Mouse (Mus musculus): ENCODE measurements around the gene Espnl. TPM values are rescaled to one million over a fixed set of nuclear protein-coding genes. Genes with fewer than 3 reads are reported as not detected.

Espnl gene
- polyA plus RNA-seq, 1 experiment = 0.10 TPM

DNA sequence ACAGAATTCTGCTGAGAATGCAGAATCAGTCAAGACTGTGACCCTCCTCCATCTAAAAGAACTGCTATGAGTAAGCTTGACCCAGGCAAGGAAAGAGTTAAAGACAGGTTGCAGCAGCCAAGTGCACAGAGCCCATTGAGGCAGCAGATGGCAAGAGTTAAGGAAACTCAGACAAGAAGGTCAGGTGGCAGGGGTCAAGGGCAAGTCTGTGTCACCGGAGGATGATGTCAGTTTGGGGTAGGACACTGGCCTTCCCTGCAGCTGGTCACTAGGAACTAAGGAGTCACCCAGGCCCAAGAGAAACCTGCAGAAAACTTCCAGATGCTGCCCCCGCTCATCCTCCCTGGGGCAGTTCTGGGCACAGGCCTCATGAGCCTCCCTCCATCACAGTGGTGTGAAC is 2.8 kb downstream of the Espnl start:
- TF ChIP-seq CTCF (IDR thresholded peaks at IDR 0.05; ENCODE audit: borderline replicate concordance, extremely low read depth, insufficient read depth, insufficient read length) = no peak
- TF ChIP-seq POLR2A (IDR thresholded peaks at IDR 0.05; ENCODE audit: borderline replicate concordance, extremely low read depth, insufficient read depth, insufficient read length, poor library complexity, severe bottlenecking) = no peak

DNA sequence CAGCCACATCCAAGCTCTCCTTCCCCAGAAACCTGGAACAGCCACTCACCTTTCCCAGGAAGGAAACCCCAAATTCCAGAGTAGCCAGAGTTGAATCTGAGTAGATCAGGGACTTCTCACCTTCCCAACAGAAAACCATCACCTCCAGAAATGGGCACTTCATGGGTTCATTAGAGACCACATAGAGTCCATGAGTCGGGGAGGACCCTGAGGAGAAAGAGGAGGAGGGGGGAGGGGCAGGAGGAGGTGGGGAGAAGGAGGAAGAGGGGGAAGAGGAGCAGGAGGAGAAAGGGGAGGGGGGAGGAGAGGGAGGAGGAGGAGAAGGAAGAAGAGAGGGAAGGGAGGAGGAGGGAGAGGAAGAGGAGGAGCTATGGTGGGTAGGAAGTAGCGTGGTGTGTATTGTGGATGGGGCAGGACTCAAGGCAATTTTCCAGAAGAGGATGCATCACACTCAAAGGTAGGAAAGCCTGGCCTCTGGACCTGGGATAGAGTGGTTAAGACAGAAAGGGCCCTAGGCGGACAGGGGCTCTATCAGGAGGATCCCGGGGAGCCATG is 3.7 kb downstream of the Espnl start:
- DNase-seq (ENCODE audit: low read depth) = no peak
- TF ChIP-seq POLR2A (IDR thresholded peaks at IDR 0.05; ENCODE audit: borderline replicate concordance, extremely low read depth, insufficient read depth, insufficient read length, poor library complexity, severe bottlenecking) = no peak

More for the DNA sequence above, 2.8 kb downstream of the Espnl start:
- DNase-seq (ENCODE audit: low read depth) = no peak

DNA sequence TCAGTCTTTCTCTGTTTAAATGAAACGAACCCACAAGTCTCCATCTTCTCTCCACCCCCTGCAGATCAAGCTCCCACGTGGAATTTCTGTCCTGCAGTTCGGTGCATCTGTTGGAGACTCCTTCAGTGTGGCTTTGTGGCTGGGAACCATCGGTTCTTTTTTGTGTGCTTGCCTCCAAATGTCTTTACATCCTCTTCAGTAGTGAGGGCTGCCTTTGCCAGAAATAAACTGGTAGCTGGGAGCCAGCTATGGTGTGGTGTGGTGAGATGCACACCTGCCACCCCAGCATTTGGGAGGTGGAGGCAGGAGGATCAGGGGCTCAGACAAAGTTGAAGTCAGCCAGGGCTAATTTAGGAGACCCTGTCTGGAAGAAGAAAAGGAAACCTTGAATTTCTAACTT is 10.2 kb downstream of the Espnl start:
- DNase-seq (ENCODE audit: low read depth) = no peak
- no peak for TF ChIP-seq POLR2A (IDR thresholded peaks at IDR 0.05; ENCODE audit: borderline replicate concordance, extremely low read depth, insufficient read depth, insufficient read length, poor library complexity, severe bottlenecking)
- no peak for TF ChIP-seq CTCF (IDR thresholded peaks at IDR 0.05; ENCODE audit: borderline replicate concordance, extremely low read depth, insufficient read depth, insufficient read length)

DNA sequence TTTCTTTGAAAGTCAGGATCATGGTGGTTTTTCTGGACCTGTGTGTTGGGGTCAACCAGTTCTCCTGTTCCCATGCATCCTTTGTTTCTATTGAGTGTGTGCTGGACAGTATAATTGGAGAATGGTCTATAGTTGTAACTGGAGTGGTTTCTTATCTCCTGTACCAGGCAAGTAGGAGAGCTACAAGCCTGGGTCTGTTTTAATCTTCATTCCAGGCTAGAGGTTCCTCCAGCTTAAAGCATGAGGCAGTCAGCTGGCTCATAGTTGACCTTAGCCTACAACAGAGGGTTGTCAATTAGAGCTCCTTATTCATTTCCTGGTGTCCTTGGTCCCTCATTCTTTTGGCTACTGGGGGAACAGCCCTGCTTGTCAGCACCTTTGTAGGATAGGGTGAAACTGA is 11.7 kb downstream of the Espnl start:
- TF ChIP-seq POLR2A (IDR thresholded peaks at IDR 0.05; ENCODE audit: borderline replicate concordance, extremely low read depth, insufficient read depth, insufficient read length, poor library complexity, severe bottlenecking) (no peak), CTCF (IDR thresholded peaks at IDR 0.05; ENCODE audit: borderline replicate concordance, extremely low read depth, insufficient read depth, insufficient read length) (no peak)
- no peak for DNase-seq (ENCODE audit: low read depth)

DNA sequence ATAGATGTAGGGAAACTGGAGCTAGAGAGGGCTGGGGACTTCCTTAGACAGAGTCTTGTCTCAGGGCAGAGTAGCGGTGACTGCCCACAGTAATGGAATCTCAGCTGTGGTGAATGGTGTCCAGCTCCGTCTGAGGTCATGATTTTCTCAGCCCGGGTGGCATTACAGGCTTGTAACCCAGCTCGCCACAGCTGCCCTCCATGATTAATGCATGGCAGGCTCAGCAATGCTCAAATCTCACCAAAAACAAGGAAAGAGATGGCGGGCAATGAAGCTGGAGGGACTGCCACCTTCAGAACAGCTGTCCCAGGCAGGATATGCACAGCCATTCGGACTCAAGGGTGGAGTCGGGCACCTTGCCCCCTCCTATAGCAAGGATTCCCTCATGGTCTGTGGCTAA is 15.5 kb downstream of the Espnl start:
- no peak for DNase-seq (ENCODE audit: low read depth)
- no peak for TF ChIP-seq POLR2A (IDR thresholded peaks at IDR 0.05; ENCODE audit: borderline replicate concordance, extremely low read depth, insufficient read depth, insufficient read length, poor library complexity, severe bottlenecking)

DNA sequence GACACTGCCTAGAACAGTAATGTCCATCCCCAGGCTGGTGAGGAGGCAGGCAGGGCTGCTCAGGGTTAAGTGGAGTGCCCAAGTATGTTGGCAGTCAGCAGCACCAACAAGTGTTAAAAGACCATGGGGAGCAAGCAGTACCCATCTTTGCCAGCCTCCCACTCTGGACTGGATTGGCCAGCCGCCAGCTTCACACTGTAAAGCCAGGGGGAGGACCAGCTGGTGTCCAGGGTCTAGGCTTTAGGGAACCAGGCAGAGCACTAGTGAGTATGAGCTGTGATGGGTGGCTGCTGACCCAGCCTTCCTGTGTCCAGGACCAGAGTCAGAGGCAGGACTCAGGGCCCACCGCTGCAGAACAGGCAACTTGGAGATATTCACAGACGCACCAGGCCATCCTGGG is 22.1 kb downstream of the Espnl start:
- no peak for TF ChIP-seq CTCF (IDR thresholded peaks at IDR 0.05; ENCODE audit: borderline replicate concordance, extremely low read depth, insufficient read depth, insufficient read length)
- TF ChIP-seq POLR2A (IDR thresholded peaks at IDR 0.05; ENCODE audit: borderline replicate concordance, extremely low read depth, insufficient read depth, insufficient read length, poor library complexity, severe bottlenecking) = no peak
- DNase-seq (ENCODE audit: low read depth) = peak; percentile 12

DNA sequence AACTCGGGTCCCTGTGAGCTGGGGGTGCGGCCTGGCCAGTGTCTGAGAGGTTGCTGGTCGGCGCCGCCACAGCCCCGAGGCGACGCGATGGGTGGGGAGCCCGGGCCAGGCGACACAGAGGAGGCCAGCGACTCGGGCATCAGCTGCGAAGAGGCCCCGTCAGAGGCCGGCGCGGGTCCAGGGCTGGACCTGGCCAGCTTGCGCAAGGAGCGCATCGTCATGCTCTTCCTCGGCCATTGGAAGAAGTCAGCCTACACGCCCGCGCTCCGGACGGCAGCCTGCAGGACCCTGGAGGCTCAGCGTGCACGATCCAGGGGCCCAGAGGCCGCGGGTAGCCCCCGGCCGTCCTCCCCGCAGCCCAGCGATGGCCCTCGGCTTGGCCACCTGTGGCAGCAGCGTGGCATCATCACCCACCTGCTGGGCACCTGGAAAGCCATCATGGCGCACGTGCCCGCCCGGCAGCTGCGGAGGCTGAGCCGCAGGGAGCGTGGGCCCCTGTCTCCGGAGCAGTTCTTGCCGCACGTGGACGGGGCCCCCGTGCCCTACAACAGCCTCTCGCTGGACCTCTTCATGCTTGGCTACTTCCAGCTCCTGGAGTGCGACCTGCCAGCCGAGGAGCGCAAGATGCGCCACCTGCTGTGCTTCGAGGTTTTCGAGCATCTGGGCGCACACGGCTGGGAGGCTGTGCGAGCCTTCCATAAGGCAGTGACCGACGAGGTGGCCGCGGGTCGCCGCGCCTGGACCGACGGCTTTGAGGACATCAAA is 23.2 kb downstream of the Espnl start:
- DNase-seq (ENCODE audit: low read depth) = peak; percentile 33
- TF ChIP-seq CTCF (IDR thresholded peaks at IDR 0.05; ENCODE audit: borderline replicate concordance, extremely low read depth, insufficient read depth, insufficient read length) = no peak
- TF ChIP-seq POLR2A (IDR thresholded peaks at IDR 0.05; ENCODE audit: borderline replicate concordance, extremely low read depth, insufficient read depth, insufficient read length, poor library complexity, severe bottlenecking) = no peak

DNA sequence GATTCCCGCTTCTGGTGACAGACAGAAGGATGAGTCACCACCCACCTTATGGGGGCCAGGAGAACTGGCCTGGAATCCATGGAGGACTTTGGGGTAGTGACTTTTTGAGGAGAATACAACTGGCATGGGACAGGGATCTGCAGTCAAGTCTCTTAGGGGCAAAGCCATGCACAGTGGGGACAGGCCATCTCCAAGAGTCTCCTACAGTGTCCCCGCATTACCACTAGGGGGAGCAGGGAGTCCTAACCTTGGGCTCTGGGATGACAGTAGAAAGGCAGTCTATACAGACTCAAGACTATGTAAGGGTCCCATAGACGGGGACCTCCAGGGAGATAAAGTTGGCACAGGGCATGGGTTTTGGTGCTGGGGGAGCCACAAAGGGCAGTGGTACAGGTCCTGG is 25.0 kb downstream of the Espnl start:
- DNase-seq (ENCODE audit: low read depth) = peak; percentile 70
- TF ChIP-seq POLR2A (IDR thresholded peaks at IDR 0.05; ENCODE audit: borderline replicate concordance, extremely low read depth, insufficient read depth, insufficient read length, poor library complexity, severe bottlenecking) = no peak
- peak; percentile 92 for TF ChIP-seq CTCF (IDR thresholded peaks at IDR 0.05; ENCODE audit: borderline replicate concordance, extremely low read depth, insufficient read depth, insufficient read length)

DNA sequence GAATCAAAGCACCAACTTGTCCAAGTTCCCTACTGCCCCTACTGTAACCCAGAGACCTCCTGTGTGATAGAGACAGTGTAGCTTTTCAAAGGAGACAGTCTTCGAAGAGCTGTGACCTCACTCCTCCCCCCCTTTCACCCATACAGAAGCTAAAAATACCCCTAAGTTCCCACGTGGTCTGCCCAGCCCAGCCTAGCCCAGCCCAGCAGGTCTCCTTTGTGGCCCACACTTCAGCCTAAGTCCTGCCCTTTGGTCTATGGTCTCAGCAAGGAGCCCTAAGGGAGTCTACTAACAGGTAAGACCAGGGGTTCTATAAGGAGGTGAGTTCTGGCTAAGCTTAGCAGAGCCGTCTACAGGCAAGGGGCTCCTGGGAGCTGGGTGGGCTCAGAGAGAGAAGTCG is 29.0 kb downstream of the Espnl start, which contains the start of gene Klhl30:
Klhl30 (plus strand) TSS at position 176 of the 400 bp plus-strand sequence.
- TF ChIP-seq CTCF (IDR thresholded peaks at IDR 0.05; ENCODE audit: borderline replicate concordance, extremely low read depth, insufficient read depth, insufficient read length) (no peak), POLR2A (IDR thresholded peaks at IDR 0.05; ENCODE audit: borderline replicate concordance, extremely low read depth, insufficient read depth, insufficient read length, poor library complexity, severe bottlenecking) (no peak)
- no peak for DNase-seq (ENCODE audit: low read depth)

DNA sequence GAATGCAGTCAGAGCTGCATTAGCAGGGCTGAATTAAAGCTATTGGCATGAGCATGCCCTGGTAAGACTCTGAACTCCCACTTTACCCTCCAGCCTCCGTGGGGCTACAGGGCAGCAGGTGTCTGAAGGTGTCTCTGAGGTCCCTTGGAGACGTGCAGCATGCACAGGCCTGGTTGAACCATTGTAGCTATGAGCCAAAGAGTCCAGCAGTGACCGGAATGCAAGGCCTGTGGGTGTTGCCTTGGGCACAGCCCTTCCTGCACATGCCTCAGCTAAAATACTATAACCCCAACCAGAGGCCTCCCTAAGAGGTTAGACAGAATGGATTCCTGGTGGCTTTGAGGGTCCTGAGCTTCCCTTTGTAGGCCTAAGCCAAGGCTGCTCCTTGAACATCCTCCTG is 29.4 kb downstream of the Espnl start:
- no peak for TF ChIP-seq POLR2A (IDR thresholded peaks at IDR 0.05; ENCODE audit: borderline replicate concordance, extremely low read depth, insufficient read depth, insufficient read length, poor library complexity, severe bottlenecking)
- no peak for DNase-seq (ENCODE audit: low read depth)

DNA sequence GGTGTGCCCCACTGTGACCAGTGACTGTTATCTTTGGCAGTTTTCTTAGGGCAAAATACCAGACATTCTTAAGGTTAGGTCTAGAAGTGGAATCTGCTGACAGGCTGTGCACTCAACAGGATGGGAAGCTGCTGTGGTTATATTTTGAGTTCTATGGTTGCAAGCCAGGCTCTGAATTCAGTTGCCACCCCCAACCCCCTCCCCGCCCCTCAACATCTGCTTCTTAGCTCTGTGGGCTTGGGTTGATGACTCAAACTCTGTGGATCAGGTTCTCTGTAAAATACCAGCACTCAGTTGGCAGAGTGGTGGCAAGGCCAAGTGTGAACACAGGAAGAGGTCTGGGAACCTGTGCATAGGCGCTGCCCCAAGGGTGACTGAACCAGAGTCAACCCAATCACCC is 30.4 kb downstream of the Espnl start:
- no peak for TF ChIP-seq POLR2A (IDR thresholded peaks at IDR 0.05; ENCODE audit: borderline replicate concordance, extremely low read depth, insufficient read depth, insufficient read length, poor library complexity, severe bottlenecking)
- TF ChIP-seq CTCF (IDR thresholded peaks at IDR 0.05; ENCODE audit: borderline replicate concordance, extremely low read depth, insufficient read depth, insufficient read length) = no peak
- no peak for DNase-seq (ENCODE audit: low read depth)

DNA sequence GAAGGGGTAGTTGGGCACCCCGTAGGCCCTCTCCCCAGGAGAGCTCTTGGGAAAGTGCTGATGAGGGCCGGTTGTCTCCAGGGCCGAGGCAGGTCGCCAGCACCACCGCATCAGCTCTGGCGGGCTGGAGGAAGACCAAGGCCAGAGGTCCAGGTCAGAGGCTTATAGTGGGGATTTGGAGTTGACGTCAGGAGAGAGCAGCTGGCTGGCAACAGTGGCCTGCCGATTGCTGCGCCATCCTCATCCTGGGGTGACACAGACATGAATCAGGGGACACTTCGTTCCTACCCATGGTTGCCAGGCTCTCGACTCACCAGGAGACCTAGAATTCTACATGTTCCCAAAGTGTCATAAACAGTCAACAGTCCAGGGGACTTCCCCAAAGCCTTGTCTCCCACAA is 34.2 kb downstream of the Espnl start:
- DNase-seq (ENCODE audit: low read depth) = no peak
- no peak for TF ChIP-seq POLR2A (IDR thresholded peaks at IDR 0.05; ENCODE audit: borderline replicate concordance, extremely low read depth, insufficient read depth, insufficient read length, poor library complexity, severe bottlenecking)
- no peak for TF ChIP-seq CTCF (IDR thresholded peaks at IDR 0.05; ENCODE audit: borderline replicate concordance, extremely low read depth, insufficient read depth, insufficient read length)
